Mouse (Mus musculus) lung, postnatal 4 days (tissue): ENCODE data around the gene Setd3.
"Not testable (repeated sequence)": the region's sequence is repeated elsewhere in the genome, so short reads cannot be mapped to it uniquely, and the experiment has no call there.

Experiments used
- DNase-seq, 2 experiments: peaks; one replicate each; pipeline ENCODE4 v3.0.0; 2021

The Setd3 gene

GRCm38 (mm10) chr12:108135610-108136208, 43.4 kb downstream of the Setd3 start:
- DNase-seq, result no peak

DNA sequence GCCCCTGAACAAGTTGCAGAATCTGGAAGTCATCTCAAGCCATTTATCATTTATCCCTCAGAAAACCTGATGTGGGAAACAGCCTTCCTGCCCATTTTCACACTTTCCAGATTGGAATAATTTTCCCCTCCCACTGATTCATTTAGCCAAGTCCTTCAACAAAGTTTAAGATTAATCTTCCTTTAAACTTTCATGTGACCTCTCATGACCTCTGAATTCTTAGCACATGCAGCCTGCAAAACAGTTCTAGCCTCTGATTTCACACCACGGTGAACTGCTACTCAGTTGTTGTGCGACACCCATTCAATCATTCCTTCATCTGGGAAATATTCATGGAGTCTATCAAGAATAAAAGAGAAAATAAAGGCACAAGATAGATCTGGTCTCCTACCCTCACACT, 45.9 kb downstream of the Setd3 start:
- DNase-seq, result no peak

DNA sequence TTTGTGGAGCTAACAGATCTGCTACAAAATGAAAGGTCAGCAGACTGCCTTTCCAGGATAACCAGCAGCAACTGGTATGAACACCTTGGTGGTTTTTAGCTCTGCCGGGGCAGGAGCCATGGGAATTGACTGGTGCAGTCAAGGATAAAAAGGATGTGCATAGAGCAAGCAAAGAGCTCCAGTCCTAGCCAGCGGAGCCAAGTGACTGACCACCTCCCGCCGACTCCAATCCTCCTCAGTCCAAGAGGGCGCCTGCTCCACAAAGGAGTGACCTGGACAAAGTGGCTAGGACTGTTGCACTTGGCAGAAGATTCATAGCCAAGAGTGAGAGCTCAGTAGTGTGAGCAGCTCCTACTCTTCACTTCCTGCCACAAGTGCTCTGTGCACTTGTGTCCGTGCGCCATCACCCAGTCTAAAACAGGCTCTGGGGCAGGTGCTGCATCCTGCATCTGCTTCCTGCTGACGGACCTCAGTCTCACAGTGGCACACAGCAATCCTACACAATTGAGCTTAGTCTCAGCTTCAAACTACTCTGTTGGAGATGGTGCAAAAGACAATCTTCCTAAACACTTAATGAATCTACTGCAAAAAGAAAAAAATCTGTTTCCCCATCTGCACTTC, 46.6 kb downstream of the Setd3 start:
- no peak for DNase-seq

DNA sequence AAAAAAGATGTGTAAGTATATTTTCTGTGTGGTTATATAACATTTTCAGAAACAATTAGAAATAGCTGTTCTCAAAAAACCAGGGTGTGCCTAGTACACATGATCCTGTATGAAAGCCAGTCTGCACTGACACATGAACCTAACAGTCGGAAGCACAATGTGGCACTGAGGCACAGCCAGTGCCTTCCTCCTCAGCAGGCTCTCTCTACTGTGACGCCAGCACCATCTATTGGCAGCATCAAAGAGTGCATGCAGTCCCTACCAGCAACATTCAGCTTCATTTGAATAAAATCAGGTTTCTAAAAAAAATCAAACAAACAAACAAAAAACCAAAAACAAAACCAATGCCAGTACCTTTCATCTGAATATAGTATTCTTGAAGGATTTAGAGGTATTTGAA, 57.8 kb downstream of the Setd3 start:
- peak; percentile 45 to 72 for DNase-seq

GRCm38 (mm10) chr12:108120434-108120833, 58.7 kb downstream of the Setd3 start:
- no peak for DNase-seq

DNA sequence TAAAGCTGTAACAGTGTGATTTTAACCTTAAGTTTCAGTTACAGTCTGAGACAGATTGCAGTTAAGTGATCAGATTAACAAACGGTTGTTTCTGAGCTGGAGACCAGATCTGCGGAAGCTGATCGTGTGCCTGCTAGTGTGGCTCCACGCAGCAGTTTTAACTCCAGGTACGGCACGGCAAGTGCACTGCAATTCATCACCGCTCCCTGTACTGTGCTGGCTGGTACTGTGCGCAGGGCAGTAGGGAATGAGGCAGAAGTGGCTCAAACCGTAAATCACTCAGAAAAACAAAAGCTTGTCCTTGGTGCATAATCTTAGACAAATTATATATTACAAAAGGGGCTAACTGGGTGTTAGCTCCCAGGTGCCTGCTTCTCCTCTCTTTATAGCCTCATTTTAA, 59.2 kb downstream of the Setd3 start:
- no peak for DNase-seq

GRCm38 (mm10) chr12:108118902-108119531, 60.1 kb downstream of the Setd3 start:
- peak; percentile 39 to 72 for DNase-seq

- DNase-seq, result no peak
Observed at GRCm38 (mm10) chr12:108118503-108118901, 60.6 kb downstream of the Setd3 start.

GRCm38 (mm10) chr12:108111191-108111590, 67.9 kb downstream of the Setd3 start:
- no peak for DNase-seq

DNA sequence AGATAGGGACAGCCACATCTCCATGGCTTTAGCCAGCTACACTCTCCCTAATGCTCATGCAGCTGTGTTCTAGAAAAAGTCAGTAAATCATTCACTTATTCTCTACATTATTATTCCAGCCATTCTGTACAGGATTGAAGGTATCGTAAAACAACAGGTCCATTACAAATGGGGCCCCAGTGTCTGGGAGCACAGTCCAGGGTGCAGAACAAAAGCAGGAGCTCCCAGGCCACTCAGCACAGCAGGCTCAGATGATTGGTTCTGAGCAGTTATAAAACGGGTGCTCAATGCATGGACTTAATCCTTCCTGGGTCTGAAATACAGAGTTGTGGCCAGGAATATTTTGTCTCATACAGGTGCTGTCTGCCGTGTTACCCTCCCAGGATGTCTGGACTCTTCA, 68.4 kb downstream of the Setd3 start:
- DNase-seq, result no peak

DNA sequence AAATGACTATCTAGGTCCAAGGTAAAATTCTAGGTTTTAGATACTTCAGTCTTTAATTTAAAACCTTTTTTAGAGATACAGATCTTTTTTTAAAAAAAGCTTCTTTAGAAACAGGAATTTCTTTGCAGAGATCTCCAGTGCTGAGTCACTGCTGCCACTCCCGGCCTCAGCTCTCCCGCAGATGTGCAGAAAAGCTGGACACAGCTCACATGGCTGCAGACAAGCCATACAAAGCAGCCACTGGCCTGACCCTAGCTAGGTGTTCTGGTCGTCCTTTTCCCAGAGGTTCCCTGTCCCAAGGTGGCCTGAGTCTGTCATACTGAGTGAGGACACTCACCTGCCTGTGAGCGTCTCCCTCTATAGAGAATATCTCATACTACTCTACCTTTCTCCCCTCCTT, 69.4 kb downstream of the Setd3 start:
- DNase-seq, result no peak

DNA sequence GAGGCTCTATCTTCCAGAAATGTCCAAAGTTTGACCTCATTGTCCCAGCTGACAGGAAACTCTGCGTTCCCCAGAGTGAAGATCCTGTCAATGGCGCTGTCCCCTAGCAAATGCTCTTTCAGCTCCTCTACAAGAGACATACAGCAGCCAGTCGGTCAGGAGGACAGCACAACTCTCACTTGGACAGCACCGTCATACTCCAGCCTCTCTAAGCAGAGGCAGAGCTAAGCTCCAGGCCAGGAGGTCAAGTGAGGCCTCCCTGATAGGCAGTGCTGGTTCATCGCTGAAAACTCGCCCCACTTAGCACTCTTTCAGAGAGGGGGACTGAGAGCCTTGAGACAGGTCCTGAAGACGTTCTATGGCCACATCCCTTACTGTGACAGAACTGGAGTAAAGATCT, 70.5 kb downstream of the Setd3 start:
- not testable (repeated sequence) for DNase-seq

DNA sequence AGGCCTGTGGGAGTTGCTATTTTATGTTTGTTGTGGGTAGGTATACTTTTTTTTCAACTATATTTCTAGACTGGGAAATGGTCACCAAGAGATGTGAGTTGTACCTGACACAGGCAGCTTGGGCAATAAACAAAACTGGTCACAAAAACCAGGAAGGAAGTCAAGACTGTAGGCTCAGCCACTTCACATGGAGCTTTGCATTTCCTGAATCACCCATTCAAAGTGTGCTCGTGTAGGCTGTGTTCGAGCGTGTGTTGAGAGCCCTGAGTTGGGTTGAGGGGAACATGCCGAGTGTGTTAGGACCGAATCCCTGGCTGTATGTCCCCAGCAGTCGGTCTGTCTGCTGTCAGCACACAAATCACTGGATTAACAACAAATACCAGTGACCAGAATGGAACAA, 75.8 kb downstream of the Setd3 start:
- no peak for DNase-seq

DNA sequence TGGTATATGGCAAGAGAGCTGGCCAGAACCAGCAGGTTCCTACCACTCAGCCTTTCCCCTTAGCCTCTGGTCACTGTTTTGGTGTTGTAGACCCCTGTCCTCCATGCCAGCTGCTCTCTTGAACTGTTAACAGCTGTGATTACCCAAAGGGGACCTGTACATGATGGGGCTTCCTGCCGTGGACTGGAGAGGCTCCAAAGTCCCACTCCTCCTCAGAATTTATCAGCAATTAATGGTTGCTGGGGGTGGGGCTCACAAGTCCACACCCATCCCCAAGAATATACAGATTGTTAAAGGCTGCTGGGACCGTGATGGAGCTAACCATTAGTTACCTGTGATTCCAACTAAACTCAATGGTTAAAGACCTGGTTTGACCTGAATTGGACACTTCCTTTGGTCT, 77.0 kb downstream of the Setd3 start:
- no peak for DNase-seq

DNA sequence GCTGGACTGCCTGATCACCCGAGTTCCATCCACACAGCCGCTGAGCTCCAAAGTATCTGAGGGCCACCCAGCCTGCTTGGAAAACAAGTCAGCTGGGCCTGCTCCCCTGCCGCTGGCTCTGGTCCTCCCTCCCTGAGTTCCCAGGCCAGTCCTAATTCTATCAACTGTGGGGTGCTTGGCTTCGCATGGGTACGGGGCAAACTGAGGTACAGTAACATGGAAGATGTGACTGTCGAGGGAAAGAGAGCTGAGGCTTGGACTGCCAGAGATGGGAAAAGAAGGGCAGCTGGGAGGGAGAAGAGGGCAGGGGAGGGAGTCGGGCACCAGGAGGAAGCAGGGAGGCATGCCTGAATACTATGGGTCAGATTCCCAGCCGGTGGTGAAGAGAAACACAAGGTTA, 78.9 kb downstream of the Setd3 start:
- no peak for DNase-seq

DNA sequence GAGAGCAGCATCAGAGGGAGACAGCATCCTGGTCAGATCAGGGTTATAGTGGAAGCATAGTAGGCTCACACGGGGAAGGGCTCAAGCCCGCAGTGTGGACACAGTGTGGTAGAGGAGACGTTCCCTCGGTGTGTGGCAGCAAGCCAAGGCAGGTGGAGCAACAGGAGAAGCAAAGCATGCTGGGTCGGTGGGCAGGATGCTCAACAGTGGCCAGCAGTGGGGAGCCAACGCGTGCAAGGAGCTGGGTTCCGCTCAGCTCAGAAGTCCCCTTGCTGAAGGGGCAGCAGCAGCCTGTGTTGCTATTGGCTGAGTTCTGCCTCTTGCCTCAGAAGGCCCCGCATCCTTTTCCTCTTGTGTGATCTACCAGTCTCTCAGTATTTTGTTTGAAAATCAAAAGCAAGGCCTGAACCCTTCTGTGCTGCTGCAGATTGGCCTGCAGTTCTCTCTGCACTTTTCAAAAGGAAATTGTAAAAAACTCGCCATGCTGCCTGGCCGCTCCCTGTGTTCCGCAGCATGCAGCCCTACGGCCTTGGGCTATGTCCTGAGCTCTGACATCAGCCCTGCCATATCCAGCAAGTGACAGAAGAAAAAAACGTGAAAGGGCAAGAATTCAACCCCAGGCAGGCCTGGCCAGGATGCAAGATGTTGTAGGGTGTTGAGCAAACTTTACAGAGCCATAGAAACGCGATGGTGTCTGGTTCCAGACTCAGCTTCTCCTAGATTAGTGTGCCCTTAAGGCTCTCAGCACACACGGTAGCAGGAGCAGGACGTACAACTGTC, 80.7 kb downstream of the Setd3 start:
- peak; percentile 26 to 38 for DNase-seq

DNA sequence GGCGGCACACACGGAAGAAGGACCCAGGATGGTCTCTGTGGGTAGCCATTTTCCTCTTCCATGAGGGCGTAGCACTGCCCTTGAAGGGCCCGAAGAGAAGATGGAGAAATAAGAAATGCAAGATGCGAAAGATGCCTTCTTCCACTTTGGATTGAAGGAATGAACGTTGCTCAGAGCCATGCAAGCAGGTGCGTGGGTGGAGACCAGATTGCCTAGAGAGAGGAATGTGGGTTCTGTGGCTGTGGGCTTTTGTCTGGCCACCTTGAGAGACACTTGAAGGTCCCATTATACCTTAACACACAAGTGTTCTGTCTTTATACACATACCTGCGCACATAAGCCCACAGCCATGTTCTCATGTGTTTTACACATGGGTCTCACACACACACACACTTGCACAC, 81.5 kb downstream of the Setd3 start:
- DNase-seq, result peak in 1 of 2 experiments; percentile 6

- DNase-seq, result peak in 1 of 2 experiments; percentile 20
Observed at GRCm38 (mm10) chr12:108088253-108088652, 90.9 kb downstream of the Setd3 start.

GRCm38 (mm10) chr12:108087489-108087888, 91.6 kb downstream of the Setd3 start:
- peak; percentile 28 to 35 for DNase-seq

GRCm38 (mm10) chr12:108078122-108078752, 100.9 kb downstream of the Setd3 start:
- DNase-seq, result peak in 1 of 2 experiments; percentile 15

- no peak for DNase-seq
Observed at GRCm38 (mm10) chr12:108072907-108073306, 106.2 kb downstream of the Setd3 start.

DNA sequence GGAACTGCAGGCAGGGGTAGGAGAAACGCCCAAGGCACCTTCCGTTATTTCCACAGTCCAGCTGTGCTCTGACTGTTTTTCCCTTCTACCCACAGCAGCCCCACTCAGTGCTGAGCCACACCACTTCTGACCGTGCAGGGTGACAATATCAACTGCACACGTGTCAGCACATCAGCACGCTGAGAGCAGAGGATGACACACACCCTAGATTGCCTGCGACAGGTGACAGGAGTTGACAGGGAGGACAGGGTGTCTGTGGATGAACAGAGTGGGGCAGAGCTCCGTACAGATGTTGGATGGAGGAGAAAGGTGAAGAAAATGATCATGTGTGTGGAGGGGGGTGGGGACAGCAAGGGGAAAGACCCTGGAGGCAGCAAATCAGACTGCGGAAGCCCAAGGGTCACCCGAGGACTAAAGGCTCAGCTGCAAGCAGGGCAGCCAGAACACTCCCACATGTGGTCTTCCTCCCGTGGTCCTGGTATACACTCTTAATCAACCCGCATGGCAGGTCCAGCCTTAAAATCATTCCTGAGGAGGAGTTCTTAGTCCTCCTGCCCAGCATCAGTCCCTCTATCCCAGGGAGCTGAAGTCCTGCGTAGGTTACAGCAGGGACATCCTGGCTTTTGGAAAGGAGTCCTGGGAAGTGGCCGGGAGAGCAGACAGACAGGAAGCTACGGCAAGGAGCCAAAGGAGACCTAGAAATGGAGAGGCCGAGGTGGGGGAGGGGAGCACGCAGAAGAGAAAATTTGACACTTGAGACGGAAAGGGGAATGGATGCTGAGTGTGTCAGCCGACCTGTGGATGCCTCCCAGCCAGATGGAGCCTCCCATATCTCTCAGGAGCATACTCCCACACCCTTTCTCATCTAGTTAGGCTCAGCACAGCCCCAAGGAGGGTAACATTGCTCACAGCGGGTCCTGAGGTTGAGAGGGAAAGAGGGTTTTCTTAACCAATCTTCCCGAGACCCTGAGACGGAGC, 108.1 kb downstream of the Setd3 start:
- DNase-seq, result peak in 1 of 2 experiments; percentile 14
